Mouse (Mus musculus) stomach, postnatal 0 days (tissue): ENCODE data around the gene Gpx3. TPM values are rescaled to one million over a fixed set of nuclear protein-coding genes. Genes with fewer than 3 reads are reported as not detected.

ENCODE experiments used
- ATAC-seq: fragments of 200-750 bp; cut with Nextera tagmentation; 2 replicates; pipeline ENCODE4 v1.8.0; 2017; ENCODE audit not compliant: low FRiP score, low TSS enrichment
- DNase-seq: peaks from one replicate; pipeline ENCODE4 v3.0.0-alpha.2; 2016; ENCODE audit warnings: low spot score
- H3K27ac ChIP-seq: fragments of 300-500 bp; sonication (generic); replicated peaks from 2 replicates; pipeline ENCODE4 v1.5.1; 2014; ENCODE audit warnings: mild to moderate bottlenecking, control low read depth
- H3K27me3 ChIP-seq: fragments of 300-500 bp; sonication (generic); 2 replicates; pipeline ENCODE4 v1.6.1; 2014; ENCODE audit warnings: low read length; ENCODE audit not compliant: control insufficient read depth, insufficient read depth
- H3K36me3 ChIP-seq: fragments of 300-500 bp; sonication (generic); 2 replicates; pipeline ENCODE4 v1.6.1; 2014; ENCODE audit warnings: low read length, mixed read lengths; ENCODE audit not compliant: control insufficient read depth, insufficient read depth
- H3K4me1 ChIP-seq: fragments of 300-500 bp; sonication (generic); replicated peaks from 2 replicates; pipeline ENCODE4 v1.6.1; 2014; ENCODE audit warnings: antibody characterized with exemption; ENCODE audit not compliant: control insufficient read depth, insufficient read depth
- H3K4me2 ChIP-seq: fragments of 300-500 bp; sonication (generic); replicated peaks from 2 replicates; pipeline ENCODE4 v1.6.1; 2014; ENCODE audit warnings: low read depth, mild to moderate bottlenecking, control low read depth, moderate library complexity
- H3K4me3 ChIP-seq: fragments of 300-500 bp; sonication (generic); 2 replicates; pipeline ENCODE4 v1.5.1; 2014; ENCODE audit warnings: low read depth, low read length, control low read depth
- H3K9ac ChIP-seq: fragments of 300-500 bp; sonication (generic); 2 replicates; pipeline ENCODE4 v1.6.1; 2014; ENCODE audit warnings: mild to moderate bottlenecking, low read length, control low read depth, mixed read lengths
- H3K9me3 ChIP-seq: fragments of 300-500 bp; sonication (generic); 2 replicates; pipeline ENCODE4 v1.6.1; 2016; ENCODE audit warnings: low read length; ENCODE audit not compliant: control insufficient read depth
- CTCF ChIP-seq: IDR thresholded peaks from 2 replicates; pipeline ENCODE4 v1.5.1; 2016; ENCODE audit warnings: antibody characterized with exemption, low read depth, mild to moderate bottlenecking, moderate library complexity
- EP300 ChIP-seq: optimal IDR thresholded peaks from 2 replicates; pipeline ENCODE3; 2016; ENCODE audit warnings: antibody characterized with exemption
- WGBS: fragments of 180-500 bp; shearing (Covaris S2); extraction: QIAGEN DNeasy Blood & Tissue Kit; methylation state at CpG from one replicate; pipeline ENCODE4 v1.1.7; 2014; 5-methylcytosine and 5-hydroxymethylcytosine counted together
- polyA plus RNA-seq: library from polyadenylated mRNA; unstranded; fragments of >200 nt; fragmentation: Nextera tagmentation; extraction: Ambion mirVana; gene quantifications from 2 replicates; pipeline ENCODE4 v1.2.1, GENCODE M21; 2015

Gpx3 gene
- polyA plus RNA-seq, 1 experiment from 2014 or later: 206 TPM

GRCm38 (mm10) chr11:54906466-54906865, 4.2 kb downstream of the Gpx3 start:
- Histone ChIP-seq H3K4me3 (no peak overlapping the region), H3K36me3 (peaks cover 9% of the 10 kb centered on the region), H3K27ac (no peak overlapping the region; the same call in 1 of the 2 replicates), H3K27me3 (no peaks in the 10 kb centered on the region), H3K4me1 (peaks cover 3% of the 10 kb centered on the region; the same call in 1 of the 2 replicates), H3K9ac (no peak overlapping the region), H3K4me2 (no peak overlapping the region), H3K9me3 (no peaks in the 10 kb centered on the region)
- ATAC-seq: no peak
- DNase-seq: no peak
- WGBS: 73% methylated on average over 4 of the region's 4 CpGs
- TF ChIP-seq EP300: no peak
- TF ChIP-seq CTCF: no peak

GRCm38 (mm10) chr11:54907259-54907658, 5.0 kb downstream of the Gpx3 start:
- H3K9me3 ChIP-seq: no peaks in the 10 kb centered on the region
- H3K9ac ChIP-seq: no peak overlapping the region
- H3K27me3 ChIP-seq: no peaks in the 10 kb centered on the region
- ATAC-seq (no peak), DNase-seq (no peak)
- peaks cover 10% of the 10 kb centered on the region for H3K36me3 ChIP-seq
- TF ChIP-seq EP300 (no peak), CTCF (no peak)
- no peak overlapping the region for H3K4me2 ChIP-seq
- no peak overlapping the region for H3K4me3 ChIP-seq
- 91% methylated on average over 5 of the region's 5 CpGs for WGBS
- no peak overlapping the region for H3K27ac ChIP-seq
- H3K4me1 ChIP-seq: peaks cover 3% of the 10 kb centered on the region; the same call in 1 of the 2 replicates

GRCm38 (mm10) chr11:54909273-54909672, 7.0 kb downstream of the Gpx3 start:
- Histone ChIP-seq H3K27ac (no peak overlapping the region), H3K27me3 (no peaks in the 10 kb centered on the region), H3K9me3 (no peaks in the 10 kb centered on the region), H3K36me3 (peaks cover 13% of the 10 kb centered on the region), H3K9ac (no peak overlapping the region), H3K4me2 (no peak overlapping the region), H3K4me3 (no peak overlapping the region), H3K4me1 (no peaks in the 10 kb centered on the region)
- no peak for TF ChIP-seq CTCF
- no peak for TF ChIP-seq EP300
- no peak for ATAC-seq
- WGBS: 84% methylated on average over 11 of the region's 11 CpGs
- DNase-seq: no peak

- Histone ChIP-seq H3K27me3 (no peaks in the 10 kb centered on the region), H3K9ac (no peak overlapping the region), H3K4me3 (no peak overlapping the region), H3K36me3 (peaks cover 16% of the 10 kb centered on the region), H3K4me1 (no peaks in the 10 kb centered on the region), H3K4me2 (no peak overlapping the region), H3K27ac (no peak overlapping the region), H3K9me3 (no peaks in the 10 kb centered on the region)
- DNase-seq (no peak), ATAC-seq (no peak; the same call in 1 of the 2 replicates)
- WGBS: 87% methylated on average over 12 of the region's 12 CpGs
- TF ChIP-seq EP300 (no peak), CTCF (no peak)
These were observed 7.9 kb downstream of the Gpx3 start for GRCm38 (mm10) chr11:54910081-54910665.

GRCm38 (mm10) chr11:54911201-54911600, 8.9 kb downstream of the Gpx3 start:
- ATAC-seq: no peak
- no peak for TF ChIP-seq EP300
- TF ChIP-seq CTCF: no peak

GRCm38 (mm10) chr11:54911671-54912502, 9.6 kb downstream of the Gpx3 start:
- DNase-seq (no peak), ATAC-seq (no peak)
- Histone ChIP-seq H3K4me3 (no peak overlapping the region), H3K9me3 (no peaks in the 10 kb centered on the region), H3K4me1 (no peaks in the 10 kb centered on the region), H3K27ac (no peak overlapping the region), H3K36me3 (peaks cover 26% of the 10 kb centered on the region), H3K27me3 (no peaks in the 10 kb centered on the region), H3K9ac (no peak overlapping the region), H3K4me2 (no peak overlapping the region)
- 73% methylated on average over 7 of the region's 7 CpGs for WGBS
- TF ChIP-seq EP300: no peak
- no peak for TF ChIP-seq CTCF

More at GRCm38 (mm10) chr11:54911201-54911600, 8.9 kb downstream of the Gpx3 start:
- Histone ChIP-seq H3K4me1 (no peaks in the 10 kb centered on the region), H3K27me3 (no peaks in the 10 kb centered on the region), H3K9me3 (no peaks in the 10 kb centered on the region), H3K36me3 (peaks cover 21% of the 10 kb centered on the region), H3K4me2 (no peak overlapping the region), H3K4me3 (no peak overlapping the region), H3K27ac (no peak overlapping the region), H3K9ac (no peak overlapping the region)
- 91% methylated on average over 3 of the region's 3 CpGs for WGBS
- DNase-seq: no peak
